Mouse (Mus musculus): ENCODE data around the gene Cphx3. TPM values are rescaled to one million over a fixed set of nuclear protein-coding genes. Genes with fewer than 3 reads are reported as not detected.
"Not testable (repeated sequence)": the region's sequence is repeated elsewhere in the genome, so short reads cannot be mapped to it uniquely, and the experiment has no call there.

Cphx3 gene
- not detected for total RNA-seq (2021)
- long read RNA-seq, experiment 1 = 0 reads
- long read RNA-seq, experiment 2, partial matches to known transcripts = 0 of 1 reads
- long read RNA-seq, experiment 2, other reads (novel, unspliced or antisense) = 1 of 1 reads

DNA sequence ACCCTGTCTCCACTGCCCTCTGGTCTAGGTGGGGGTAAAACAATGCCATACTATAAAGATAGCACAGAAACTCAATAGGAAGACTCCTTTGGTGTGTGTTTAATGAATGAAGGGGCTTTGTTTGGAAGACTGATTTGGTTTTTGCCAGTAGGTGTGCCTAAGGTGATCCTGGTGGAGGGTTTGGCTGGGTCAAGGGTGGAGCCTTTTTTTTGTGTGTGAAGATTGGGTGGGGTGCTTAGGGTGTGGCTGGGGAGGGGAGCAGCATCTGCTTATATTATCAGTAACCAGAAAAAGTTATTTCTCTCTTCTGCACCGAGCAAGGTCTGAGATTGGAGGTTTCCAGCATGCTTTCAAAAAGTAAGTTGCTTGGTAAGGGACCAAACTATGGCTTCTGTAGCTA lies at the start of gene Cphx3:
TSS of gene Cphx3 (plus strand) at position 301 of the 400 bp plus-strand sequence.
- not testable (repeated sequence) for DNase-seq

DNA sequence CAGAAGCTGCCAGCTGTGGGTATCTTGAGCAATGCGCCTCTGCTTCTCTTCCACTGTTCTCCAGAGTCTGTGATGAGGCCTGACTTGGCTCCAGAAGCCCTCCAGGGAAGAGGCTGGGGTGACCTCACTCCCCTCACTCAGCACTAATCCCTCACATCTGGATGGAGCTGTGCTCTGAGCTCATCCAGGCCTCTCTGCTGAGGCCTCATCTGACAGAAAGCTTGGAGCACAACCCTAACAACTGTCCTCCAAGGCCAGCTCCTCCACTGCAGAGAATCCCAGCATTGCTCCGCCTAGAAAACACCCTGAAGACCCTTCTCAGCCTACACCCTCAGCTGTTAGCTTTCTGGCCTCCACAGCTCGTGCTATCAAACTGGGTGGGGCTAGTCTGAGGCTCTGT lies 47.7 kb upstream of the Cphx3 start:
- DNase-seq = not testable (repeated sequence)

DNA sequence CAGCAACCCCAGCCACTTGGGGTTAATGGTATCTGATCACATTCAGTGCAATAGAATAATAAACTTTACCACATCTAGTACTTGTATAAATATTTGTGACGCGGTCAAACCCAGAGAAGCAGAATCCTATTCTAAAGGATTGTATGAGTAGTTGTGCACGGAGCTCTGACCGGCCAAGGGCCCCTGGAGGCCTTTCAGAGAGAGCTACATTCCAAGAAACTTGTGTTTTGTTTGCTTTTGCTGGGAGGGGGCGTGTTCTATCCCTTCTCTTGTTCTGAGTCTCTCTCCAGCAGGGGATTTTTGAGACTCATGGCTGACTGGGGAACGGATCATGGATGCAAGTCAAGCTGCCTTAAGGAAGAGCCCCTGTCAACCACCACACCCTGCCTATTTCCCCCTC lies 46.7 kb upstream of the Cphx3 start:
- not testable (repeated sequence) for DNase-seq

DNA sequence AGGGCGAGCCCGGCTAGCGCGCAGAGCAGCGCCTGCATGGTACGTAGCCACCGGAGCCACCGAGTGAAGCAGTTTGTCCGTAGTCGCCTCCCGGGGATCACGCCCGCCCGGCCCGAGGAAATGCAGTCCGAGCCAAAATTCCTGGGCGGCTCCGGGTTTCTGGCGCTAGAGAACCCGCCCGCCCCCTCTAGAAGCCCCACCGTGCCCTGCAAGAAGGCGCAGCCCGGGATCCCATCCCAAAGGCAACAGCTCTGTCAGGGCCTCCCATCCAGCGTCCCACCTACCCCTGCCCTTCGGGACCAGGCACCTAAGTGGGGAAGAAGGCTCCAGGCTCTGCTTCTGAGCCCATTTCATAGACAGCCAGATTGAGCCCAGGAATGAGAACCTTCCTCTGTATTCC lies 39.5 kb upstream of the Cphx3 start, which contains the start of gene Gm9780:
TSS of gene Gm9780 (minus strand) at position 101 of the 400 bp plus-strand sequence.
- not testable (repeated sequence) for DNase-seq

DNA sequence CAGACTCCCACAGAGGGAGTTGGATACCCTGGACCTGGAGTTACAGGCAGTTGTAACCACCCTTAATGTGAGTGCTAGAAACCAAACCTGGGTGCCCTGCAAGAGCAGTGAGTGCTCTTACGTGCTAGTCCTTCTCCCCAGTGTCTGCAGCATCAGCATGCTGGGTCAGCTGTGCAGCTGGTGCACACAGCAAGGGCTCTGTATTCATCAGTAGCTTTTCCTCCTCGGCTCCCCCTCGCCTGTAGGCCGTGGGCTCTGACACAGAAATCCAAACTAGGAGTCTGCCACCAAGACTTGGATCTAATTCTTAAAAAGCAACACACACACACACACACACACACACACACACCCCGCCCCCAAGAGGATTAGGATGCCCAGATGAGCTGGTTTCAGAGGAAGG lies 37.1 kb upstream of the Cphx3 start:
- not testable (repeated sequence) for DNase-seq

DNA sequence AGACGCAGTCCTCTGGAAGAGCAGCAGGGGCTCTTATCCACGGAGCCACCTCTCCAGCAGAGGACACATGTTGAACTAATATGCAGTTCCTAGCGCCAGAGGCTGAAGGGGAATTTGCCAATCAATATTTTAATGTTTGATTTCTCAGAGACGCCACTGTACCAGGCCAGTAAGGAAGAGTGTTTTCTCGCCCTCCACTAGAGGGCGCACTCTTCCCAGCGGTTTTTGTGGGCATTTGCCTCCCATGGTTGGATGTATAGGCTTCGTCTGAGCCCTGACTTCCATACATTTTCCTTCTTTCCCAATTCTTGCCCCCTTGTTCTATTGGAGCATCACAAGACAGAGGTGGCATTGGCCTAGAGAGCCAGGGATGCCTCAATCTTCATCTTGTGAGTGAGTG lies 35.1 kb upstream of the Cphx3 start:
- DNase-seq = not testable (repeated sequence)

DNA sequence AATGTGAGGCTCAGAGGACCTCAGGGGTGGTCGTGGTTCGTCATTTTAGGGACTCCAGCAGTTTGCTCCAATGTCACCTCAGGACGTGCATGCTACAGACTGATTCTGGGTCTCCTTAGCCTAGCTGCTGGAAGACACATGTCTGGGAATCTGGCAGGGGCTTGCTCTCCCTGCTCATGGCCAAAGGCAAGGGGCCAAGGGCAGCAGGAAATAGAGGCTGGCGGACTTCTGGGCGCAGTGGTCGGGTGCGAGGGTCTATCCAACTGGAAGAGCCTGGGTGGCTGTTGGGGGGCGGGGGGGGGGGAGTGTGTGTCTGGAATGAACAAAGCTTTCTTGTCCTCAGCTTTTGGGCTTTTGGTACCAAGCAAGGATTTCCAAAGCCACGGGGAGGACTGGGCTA lies 33.3 kb upstream of the Cphx3 start:
- not testable (repeated sequence) for DNase-seq

DNA sequence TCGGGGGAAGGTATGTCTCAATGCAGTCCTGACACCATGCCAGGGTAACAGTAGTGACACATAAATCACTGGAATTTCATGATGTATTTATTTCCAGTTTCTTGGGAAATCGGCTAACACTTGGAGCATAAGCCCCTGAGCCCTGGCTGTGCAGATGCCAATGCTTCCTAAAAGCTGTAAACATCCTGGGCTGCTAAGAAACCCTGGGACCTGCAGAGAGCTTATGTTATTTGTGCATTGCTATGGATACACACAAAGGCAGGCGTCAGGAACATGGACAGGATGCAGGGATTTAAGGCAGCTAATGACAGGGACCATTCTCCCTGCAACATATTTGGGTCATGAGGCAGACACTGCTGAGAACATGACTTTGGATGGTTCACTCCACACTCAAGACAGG lies 23.9 kb upstream of the Cphx3 start:
- not testable (repeated sequence) for DNase-seq

DNA sequence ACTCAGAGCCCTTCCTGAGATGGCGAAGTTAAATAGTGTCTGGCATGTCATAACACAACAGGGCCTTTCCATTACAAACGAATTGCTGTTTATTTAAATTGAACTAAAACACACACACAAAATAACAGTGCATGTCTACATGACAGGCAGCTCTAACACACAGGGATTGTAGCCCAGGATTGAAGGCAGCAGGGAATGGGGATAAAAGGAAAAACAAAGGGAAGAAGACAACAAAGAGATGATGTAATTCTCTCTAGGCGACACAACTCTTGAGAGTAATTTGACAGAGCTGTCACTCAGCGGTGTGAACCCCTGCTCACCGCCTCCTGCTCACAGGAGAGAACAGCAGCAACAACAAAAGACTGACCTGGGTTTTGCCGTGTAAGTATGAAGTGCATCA lies 22.7 kb upstream of the Cphx3 start:
- DNase-seq = not testable (repeated sequence)

DNA sequence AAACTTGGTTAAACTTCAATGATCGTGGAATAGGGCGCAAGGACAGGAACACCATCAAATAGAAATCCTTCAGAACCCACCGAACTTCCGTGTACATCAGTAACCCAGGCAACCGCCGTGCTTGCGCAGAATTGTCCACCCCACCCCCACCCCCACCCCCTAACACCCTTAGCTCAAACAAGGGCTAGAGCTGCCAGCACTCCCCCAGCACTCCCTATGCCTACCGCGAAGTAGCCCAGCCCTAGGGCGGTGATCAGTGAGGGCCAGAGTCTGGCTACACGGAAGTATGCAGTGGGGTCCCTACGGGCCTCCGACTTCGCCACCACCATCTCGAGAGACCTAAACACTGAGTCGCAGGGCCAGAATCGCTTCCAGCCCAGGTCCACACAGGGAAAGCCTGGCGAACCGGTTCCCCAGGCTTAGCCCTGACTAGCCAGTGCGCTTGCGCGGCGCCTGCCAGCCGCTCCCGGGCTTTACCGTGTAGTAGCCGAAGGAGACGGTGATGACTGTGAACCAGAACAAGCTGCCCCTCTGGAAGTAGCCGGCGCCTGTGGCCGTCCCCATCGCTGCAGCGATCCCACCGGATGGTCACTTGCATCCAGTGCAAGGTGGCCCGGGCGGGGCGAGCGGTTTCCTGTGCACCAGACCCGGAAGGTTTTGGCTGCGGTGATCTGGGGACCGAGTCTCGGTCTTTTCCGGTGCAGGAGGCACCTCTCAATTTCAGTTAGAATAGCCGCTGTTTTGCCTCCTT lies 15.3 kb upstream of the Cphx3 start:
- not testable (repeated sequence) for DNase-seq

DNA sequence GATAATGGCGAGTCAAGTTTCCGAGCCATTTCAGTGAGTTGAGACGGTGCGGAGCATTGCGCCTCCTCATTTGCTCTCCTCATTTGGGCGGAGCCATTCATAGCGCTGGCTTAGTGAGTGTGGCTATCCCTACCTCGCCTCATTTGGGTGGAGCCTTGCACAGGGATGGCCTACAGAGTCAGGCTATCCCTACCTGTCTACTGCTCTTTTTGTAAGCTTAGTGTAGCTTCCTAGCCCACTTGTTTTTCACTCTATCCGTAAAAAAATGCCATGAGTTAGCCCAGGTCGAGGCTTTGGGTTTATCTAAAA lies 14.8 kb upstream of the Cphx3 start, which contains the start of gene Tmem254c:
TSS of gene Tmem254c (minus strand) at position 31 of the 309 bp plus-strand sequence.
- not testable (repeated sequence) for DNase-seq

DNA sequence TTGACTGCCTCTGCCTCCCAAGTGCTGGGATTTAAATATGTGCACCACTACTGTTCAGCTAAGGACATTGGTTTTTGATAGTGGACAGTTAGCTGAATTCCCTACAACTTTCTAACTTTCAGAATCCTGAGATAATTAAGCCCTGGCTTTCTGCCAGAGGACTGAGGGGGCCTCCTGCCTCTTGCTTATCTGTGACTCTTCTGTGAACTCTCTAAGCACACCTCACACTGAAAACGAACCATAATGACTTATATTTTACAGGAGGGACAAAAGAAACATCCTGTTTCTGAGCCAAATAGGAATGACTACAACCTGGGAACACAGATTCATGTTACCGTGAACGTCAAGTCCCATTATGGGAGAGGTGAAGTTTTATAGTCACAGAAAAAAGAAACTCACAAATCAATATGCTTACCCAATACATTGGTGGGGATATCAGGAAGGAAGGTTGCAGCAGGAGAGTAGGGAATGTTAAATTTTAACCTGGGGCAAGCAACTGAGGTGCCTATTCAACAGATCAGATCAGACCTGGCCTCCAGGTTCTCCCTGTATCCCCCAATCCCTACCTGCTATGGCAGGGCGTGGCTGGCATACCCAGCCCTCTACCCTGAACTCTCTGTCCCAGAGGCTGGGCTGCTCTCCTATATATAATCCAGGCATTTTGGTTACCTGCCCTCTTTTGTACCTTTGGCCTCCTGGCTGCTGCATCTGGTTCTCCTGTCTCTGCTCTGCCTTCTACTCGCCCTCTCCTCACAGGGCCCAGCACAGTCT lies 5.3 kb upstream of the Cphx3 start:
- DNase-seq = not testable (repeated sequence)

DNA sequence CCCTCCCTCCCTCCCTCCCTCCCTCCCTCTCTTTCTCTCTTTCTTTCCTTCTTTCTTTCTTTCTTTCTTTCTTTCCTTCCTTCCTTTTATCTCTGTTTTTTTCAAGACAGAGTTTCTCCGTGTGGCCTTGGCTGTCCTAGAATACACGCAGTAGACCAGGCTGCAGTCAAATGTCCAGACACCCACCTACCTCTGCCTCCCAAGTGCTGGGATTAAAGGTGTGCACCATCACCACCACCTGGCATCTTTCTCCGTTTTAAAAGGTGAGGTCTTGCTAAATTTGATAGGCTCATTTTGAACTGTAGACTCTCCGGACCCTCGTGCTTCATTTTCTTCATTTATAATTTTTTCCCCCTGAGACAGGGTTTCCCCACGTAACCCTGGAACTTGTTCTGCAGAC lies 881 bp upstream of the Cphx3 start, which contains the start of gene Cphx2:
TSS of gene Cphx2 (plus strand) at position 301 of the 400 bp plus-strand sequence.
- not testable (repeated sequence) for DNase-seq

DNA sequence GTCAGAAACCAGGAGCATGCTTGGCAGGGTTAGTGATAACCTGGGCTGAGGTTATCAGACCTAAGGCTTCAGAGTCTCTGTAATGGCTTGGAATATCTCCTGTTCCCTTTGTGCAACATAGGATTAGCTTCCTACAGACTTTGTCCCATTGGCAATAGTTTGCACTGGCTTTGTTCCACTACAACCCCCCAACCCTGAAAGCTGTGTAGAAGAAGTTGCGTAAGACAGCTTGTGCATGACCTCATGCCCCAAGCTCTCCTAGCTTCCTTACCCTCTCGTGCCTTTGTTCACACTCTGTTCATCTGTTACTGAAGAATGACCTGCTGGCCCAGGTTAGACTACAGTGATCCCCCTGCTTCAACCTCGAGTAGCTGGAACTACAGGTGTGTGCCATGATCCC lies 15.5 kb downstream of the Cphx3 start:
- not testable (repeated sequence) for DNase-seq

DNA sequence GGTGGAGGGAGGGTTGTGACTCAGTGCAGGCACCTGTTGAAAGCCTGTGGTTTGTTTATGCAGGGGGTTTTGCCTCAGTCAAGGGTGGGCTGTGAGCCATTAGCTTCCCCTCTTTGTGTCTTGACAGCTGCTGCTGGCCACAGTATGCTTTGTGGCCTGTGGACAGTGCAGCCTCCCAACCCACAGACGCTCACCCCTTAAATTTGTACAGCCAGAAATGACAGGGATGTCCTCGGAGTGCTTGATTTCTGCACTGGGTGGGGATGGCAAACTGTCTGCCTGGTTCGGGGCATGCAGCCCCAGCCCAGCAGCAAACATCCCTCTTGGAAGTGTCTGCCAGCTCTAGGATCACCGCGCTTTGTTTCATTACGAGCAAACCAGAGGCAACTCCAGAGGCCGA lies 36.1 kb downstream of the Cphx3 start, which contains the start of gene Duxbl2:
TSS of gene Duxbl2 (plus strand) at position 200 of the 400 bp plus-strand sequence.
- DNase-seq = not testable (repeated sequence)

DNA sequence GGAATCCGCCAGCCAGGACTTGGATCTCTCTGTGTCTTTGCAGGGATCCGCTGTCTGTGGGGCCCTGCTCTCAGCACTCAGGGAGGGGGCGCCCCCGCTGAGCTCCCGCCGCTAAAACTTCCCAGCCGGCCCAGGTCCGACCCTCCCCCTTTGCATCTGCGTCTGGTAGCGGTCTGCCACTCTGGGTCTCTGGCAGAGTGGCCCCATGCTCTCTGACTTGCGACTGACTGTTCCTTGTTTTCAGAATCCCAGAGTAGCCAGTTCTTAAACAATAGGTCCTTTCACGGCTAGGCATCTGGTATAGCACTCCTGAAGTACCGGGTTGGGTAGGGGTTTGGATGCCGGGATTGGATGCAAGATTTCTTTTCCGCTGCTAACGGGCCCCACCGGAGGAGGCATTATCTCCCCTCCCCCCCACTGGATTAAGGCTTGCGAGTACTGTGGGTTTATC lies 36.5 kb downstream of the Cphx3 start:
- not testable (repeated sequence) for DNase-seq

DNA sequence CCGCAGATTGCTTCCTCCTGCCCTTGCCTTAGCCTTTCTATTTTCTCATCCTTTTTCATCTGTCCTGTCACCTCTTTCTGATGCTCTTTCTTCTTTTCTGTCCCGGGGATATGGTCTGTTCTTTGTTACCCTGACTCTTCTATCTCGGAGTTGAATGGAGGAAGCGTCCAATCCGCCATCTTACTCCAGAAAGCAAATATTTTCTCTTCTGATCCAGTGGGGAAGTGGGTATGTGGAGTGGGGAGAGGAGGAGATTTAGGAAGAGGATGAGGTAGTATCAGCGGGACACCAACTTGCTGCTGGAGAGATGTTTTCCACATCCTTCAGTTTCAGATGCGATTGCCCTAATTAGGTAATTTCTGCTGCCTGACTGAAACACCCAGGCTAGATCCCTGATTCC lies 37.0 kb downstream of the Cphx3 start:
- DNase-seq = not testable (repeated sequence)

DNA sequence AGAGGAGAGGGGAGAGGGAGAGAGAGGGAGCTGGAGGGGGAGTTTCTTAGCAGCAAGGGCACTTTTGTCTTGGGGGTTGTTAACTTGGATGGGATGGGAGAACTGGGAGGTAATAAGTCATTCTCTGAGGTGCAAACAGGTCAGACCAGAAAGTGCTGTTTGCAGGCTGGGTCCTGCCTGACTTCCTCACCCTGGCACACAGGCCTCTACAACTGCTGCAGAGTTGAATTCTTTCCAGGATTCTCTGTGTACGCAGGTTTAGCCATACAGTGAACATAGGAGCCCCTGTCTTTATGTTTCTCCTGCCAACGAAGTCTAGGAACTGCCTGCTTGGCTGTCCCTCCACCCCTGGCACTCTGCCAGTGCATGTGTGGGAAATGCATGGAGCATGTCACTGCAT lies 65.0 kb downstream of the Cphx3 start:
- DNase-seq = not testable (repeated sequence)

DNA sequence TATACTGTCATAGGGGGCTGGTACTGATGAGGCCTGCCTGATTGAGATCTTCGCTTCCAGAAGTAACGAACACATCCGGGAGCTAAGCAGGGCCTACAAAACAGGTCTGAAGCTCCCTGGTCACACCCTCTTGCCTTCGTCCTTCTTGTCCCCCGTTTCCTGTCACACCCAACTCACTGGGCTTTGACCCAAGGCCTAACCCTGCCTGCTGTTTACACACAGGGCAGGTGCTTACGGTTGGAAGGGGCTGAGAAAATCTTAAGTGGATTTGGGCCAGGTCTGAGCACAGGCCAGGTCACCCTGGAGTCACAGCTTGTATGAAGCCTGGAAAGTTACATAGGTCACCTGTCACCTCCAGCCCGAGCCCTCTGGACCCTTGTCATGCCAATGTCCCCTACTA lies 73.9 kb downstream of the Cphx3 start:
- DNase-seq = not testable (repeated sequence)

DNA sequence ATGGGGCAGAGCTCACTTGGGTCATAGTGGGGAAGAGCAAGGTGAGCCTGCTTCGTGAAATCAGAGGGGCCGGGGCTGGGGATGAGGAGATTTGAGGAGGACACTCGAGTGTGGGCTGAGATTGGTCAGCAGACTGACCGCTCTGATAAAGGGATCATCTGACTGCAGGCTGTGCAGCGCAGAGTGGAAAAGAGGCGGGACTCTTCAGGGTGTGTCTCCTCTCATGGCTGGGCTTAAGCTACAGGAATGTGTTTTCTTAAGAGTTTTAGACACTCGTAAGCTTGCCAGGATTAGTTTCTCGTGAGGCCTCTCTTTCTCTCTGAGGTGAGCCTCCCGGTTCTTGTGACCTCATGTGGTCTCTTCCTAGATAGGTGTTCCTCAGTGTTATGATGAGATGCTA lies 79.1 kb downstream of the Cphx3 start:
- not testable (repeated sequence) for DNase-seq

DNA sequence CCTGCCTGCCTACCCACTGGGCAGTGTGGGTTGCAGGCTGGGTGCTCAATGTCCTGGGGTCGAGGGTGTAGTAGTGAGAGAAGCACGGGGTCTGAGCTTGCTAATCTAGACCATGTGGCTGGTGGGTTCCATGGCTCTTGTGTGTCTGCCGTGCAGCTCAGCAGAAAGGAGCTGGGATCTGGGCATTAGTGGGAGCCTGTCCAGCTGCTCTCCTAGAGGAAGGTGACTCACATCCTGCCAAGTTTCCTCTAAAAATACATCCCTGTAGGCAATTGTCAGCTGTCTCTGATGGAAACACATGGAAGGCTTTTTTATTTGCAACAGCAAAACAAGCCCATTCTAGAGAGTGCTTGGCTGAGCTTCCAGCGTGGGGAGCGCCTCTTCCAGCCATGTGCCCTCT lies 80.3 kb downstream of the Cphx3 start:
- not testable (repeated sequence) for DNase-seq

DNA sequence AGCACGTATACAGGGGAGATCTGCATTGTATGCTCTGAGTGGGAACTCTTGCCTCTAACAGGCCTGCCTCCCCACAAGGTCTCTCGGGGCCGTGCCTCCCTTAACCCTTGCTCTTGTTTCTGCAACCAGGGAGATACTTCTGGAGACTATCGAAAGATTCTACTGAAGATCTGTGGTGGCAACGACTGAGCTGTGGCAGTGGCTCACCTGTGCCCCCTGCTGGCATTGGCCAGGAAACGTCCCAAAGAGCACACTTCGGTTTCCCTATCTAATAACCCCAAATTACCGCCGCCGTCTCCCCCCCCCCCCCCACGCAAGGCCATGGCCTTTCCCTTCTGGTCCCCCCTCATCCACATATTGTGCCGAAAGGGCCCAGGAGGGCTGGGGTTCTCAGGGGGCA lies 83.2 kb downstream of the Cphx3 start:
- not testable (repeated sequence) for DNase-seq

DNA sequence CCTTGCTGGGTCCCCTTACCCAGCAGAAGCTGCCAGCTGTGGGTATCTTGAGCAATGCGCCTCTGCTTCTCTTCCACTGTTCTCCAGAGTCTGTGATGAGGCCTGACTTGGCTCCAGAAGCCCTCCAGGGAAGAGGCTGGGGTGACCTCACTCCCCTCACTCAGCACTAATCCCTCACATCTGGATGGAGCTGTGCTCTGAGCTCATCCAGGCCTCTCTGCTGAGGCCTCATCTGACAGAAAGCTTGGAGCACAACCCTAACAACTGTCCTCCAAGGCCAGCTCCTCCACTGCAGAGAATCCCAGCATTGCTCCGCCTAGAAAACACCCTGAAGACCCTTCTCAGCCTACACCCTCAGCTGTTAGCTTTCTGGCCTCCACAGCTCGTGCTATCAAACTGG lies 91.9 kb downstream of the Cphx3 start:
- not testable (repeated sequence) for DNase-seq

Measured in gastrocnemius, postnatal 10 days (tissue).